Comparison of ENCODE assay signal across 8 mouse cellular contexts in genomic region chrX:36598861-36599344, GRCm38 (mm10). TPM values are rescaled to one million over a fixed set of nuclear protein-coding genes. Genes with fewer than 3 reads are reported as not detected.
DNase-seq lines count a peak whose midpoint lies in the region; ATAC-seq and TF ChIP-seq lines count a peak whose summit lies in the region.

No protein-coding gene starts in this region.

- H3K4me3 ChIP-seq in limb, embryonic 10.5 days, result peak overlapping the region; percentile 69
- peak overlapping the region; percentile 61 for H3K4me3 ChIP-seq in midbrain, embryonic 11.5 days (ENCODE audit: low read depth, low read length)

- POLR2A ChIA-PET in Patski (lab: Charles Lee), result no interaction called here

- no peak for TF ChIP-seq CTCF in Patski (IDR thresholded peaks at IDR 0.05)

- peak overlapping the region; percentile 52 for H3K4me2 ChIP-seq in midbrain, embryonic 11.5 days

- H3K9ac ChIP-seq in midbrain, embryonic 11.5 days (ENCODE audit: low read length), result peak overlapping the region; percentile 79

- CTCF ChIA-PET in Patski (lab: Charles Lee), result no interaction called here

- peak; percentile 1 to 26 for DNase-seq in heart, adult 18-20 months
- DNase-seq in heart, adult 9 months (ENCODE audit: low spot score in 2 of 2), result no peak
- DNase-seq in Patski (ENCODE audit: low read depth, low spot score), result no peak
- DNase-seq in embryo, embryonic 9.5 days (ENCODE audit: extremely low spot score), result peak; percentile 18
- peak; percentile 2 to 3 for DNase-seq in heart, postnatal 36 days
- peak; percentile 51 for DNase-seq in limb, embryonic 10.5 days (ENCODE audit: low spot score)
- DNase-seq in midbrain, embryonic 11.5 days (ENCODE audit: low spot score, missing footprints), result no peak
- DNase-seq in testis, postnatal 10 days (ENCODE audit: low spot score), result peak; percentile 45

- peaks cover 29% of the 10 kb centered on the region for H3K36me3 ChIP-seq in limb, embryonic 10.5 days
- H3K36me3 ChIP-seq in midbrain, embryonic 11.5 days (ENCODE audit: control insufficient read depth, insufficient read depth, low read length), result 0 out of 2 replicates have a peak, but pooled peaks cover 2% of the 10 kb centered on the region

- WGBS in limb, embryonic 10.5 days, result 12% methylated on average over 14 of the region's 14 CpGs
- 27% methylated on average over 14 of the region's 14 CpGs for WGBS in midbrain, embryonic 11.5 days

- peaks cover 4% of the 10 kb centered on the region; the same call in 1 of the 2 replicates for H3K4me1 ChIP-seq in limb, embryonic 10.5 days
- peaks cover 7% of the 10 kb centered on the region for H3K4me1 ChIP-seq in midbrain, embryonic 11.5 days (ENCODE audit: control insufficient read depth, insufficient read depth, low read length)

- H3K27me3 ChIP-seq in Patski, result peaks cover 24% of the 10 kb centered on the region
- no peaks in the 10 kb centered on the region for H3K27me3 ChIP-seq in limb, embryonic 10.5 days (ENCODE audit: low read depth, poor library complexity, severe bottlenecking)
- no peaks in the 10 kb centered on the region for H3K27me3 ChIP-seq in midbrain, embryonic 11.5 days (ENCODE audit: control insufficient read depth, insufficient read depth, low read length)

- intact Hi-C loops in heart, postnatal 36 days (cut with DNase I), result no loop called here

- H3K27ac ChIP-seq in limb, embryonic 10.5 days, result peak overlapping the region; percentile 94
- no peak overlapping the region for H3K27ac ChIP-seq in midbrain, embryonic 11.5 days (ENCODE audit: low read depth, low read length)

- in situ Hi-C loops in Patski (cut with MboI; ENCODE audit: low pct_unique_long_range_greater_than_20kb), result no loop called here

- ATAC-seq in Patski, result peak; percentile 32
- peak; percentile 25 for ATAC-seq in midbrain, embryonic 11.5 days (ENCODE audit: low FRiP score)

- no peaks in the 10 kb centered on the region for H3K9me3 ChIP-seq in limb, embryonic 10.5 days (replicated peaks)
- no peaks in the 10 kb centered on the region for H3K9me3 ChIP-seq in midbrain, embryonic 11.5 days (ENCODE audit: control insufficient read depth, low read length)

RNA-seq across cellular contexts. Expression of gene Pgrmc1, which starts 0.9 kb away (rescaled TPM):
- 10 to 100 TPM; 20.8 to 28.4 TPM for total RNA-seq in heart, adult 18-20 months (2021)
- 154 TPM for polyA plus RNA-seq in Patski (2021)
- total RNA-seq in heart, postnatal 36 days (2021), result 10 to 100 TPM; 20.2 to 23.2 TPM
- polyA plus RNA-seq in limb, embryonic 10.5 days (2016; fragmentation: Nextera tagmentation; extraction: Ambion mirVana), result 362 and 378 TPM in 2 replicates
- polyA plus RNA-seq in midbrain, embryonic 11.5 days (2014; fragmentation: Nextera tagmentation; extraction: Ambion mirVana), result 443 and 490 TPM in 2 replicates

RNA-seq across cellular contexts. Expression of gene Akap17b, which starts 46.3 kb away (rescaled TPM):
- 1 to 10 TPM; 2.4 to 2.6 TPM for total RNA-seq in heart, adult 18-20 months (2021)
- polyA plus RNA-seq in Patski (2021), result 2.5 TPM
- 1 to 10 TPM; 2.3 to 2.4 TPM for total RNA-seq in heart, postnatal 36 days (2021)
- polyA plus RNA-seq in limb, embryonic 10.5 days (2016; fragmentation: Nextera tagmentation; extraction: Ambion mirVana), result 2.3 and 2.5 TPM in 2 replicates
- polyA plus RNA-seq in midbrain, embryonic 11.5 days (2014; fragmentation: Nextera tagmentation; extraction: Ambion mirVana), result 4.3 and 5.1 TPM in 2 replicates

Comparison
In these comparisons a context has a peak if more than half of its experiments do, and no peak if none do; other contexts are left out.
1. DNase-seq: peak in heart, adult 18-20 months (2 of 2), embryo, embryonic 9.5 days (single experiment), heart, postnatal 36 days (2 of 2), limb, embryonic 10.5 days (single experiment) and testis, postnatal 10 days (single experiment); none in heart, adult 9 months (0 of 2), Patski (single experiment) and midbrain, embryonic 11.5 days (single experiment).